Mouse (Mus musculus): ENCODE results near the gene Lrba. TPM values are rescaled to one million over a fixed set of nuclear protein-coding genes. Genes with fewer than 3 reads are reported as not detected.
A peak's percentile ranks its signal among the peaks of the same experiment; 100 is the strongest.

Gene Lrba
- total RNA-seq, 2 experiments from 2014 or later = 12.8 to 16.4 TPM

- peak; percentile 29; the same call in 1 of the 2 replicates for ATAC-seq (replicated peaks; ENCODE audit: poor library complexity)
These were observed 28.6 kb downstream of the Lrba start for GRCm38 (mm10) chr3:86253071-86253470.

DNA sequence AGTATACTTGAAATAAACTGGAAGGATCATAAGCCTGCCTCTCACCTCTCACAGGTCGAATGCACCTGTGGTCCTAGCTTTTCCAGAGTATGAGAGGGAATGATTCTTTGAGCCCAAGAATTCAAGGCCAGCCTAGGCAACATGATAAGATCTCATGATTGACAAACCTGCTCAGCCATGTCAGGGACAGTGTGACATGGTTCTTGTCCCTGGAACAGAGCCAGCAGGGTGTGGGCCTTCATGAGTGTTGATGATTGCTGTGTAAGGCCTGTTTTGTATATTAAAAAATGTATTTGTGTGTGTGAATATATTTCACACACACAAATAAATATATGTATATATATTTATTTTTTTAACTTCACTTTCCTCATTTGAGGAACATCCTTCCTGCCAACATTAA lies 29.3 kb downstream of the Lrba start:
- no peak for ATAC-seq (replicated peaks; ENCODE audit: poor library complexity)

DNA sequence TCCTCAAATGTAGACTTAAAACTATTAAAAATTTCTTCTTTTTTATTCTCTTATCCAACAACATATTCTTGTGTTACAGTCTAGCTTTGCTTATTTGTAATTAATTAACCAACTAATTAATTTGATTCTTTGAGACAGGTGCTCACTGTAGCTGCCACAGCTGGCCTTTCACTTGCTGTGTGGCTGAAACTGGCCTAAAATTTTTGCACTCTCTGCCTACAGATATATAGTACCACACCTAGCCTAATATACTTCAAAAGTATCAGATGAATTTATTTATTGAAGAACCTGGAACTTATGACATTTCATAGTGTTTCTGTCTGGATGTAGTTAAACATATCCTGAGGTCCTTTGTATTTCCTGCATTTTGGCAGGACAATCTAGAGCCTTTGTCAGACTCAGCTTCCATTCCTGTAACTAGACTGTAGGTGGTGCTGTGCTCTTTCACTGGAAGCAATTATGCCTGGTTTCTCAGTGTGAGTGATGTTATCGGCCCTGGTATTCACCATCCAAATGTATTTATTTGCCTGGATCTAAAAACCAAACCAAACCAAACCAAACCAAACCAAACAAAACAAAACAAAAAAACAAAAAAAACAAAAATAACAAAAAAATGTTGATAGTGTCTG lies 43.7 kb downstream of the Lrba start:
- peak; percentile 97 for ATAC-seq (replicated peaks; ENCODE audit: poor library complexity)

DNA sequence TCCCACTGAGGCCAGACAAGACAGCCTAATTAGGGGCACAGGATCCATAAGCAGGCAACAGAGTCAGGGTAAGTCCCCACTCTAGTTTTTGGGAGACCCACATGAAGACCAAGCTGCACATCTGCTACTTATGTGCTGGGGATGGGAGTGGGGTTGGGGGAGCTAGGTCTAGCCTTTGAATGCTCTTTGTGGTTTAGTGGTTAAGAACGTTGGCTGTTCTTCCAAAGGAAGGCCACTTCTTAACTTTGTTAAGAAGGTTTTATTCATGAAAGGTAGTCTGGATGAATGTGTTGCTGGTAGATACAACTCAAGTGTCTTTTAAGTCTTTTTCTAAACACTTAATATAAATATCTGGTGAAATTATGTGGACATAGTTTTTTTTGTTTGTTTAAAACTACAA lies 51.2 kb downstream of the Lrba start:
- ATAC-seq (replicated peaks; ENCODE audit: poor library complexity) = no peak

DNA sequence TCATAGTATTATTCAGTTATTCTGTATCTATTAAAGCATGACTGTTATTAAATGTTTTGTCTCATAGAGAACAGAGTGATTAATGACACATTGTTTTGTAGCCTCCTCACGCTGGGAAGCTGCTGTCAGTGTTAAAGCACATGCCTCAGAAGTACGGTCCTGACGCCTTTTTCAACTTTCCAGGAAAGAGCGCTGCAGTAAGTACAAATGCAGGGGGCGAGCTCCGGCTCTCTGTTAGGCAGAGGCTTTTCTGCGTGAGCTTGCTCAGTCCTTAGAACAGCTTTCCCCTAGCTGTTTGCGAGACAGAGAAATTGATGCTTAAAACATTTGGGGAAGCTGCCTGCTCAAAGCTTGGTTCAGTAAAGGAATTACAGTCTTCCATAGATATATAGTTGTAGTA lies 66.8 kb downstream of the Lrba start:
- ATAC-seq (replicated peaks; ENCODE audit: poor library complexity) = no peak

DNA sequence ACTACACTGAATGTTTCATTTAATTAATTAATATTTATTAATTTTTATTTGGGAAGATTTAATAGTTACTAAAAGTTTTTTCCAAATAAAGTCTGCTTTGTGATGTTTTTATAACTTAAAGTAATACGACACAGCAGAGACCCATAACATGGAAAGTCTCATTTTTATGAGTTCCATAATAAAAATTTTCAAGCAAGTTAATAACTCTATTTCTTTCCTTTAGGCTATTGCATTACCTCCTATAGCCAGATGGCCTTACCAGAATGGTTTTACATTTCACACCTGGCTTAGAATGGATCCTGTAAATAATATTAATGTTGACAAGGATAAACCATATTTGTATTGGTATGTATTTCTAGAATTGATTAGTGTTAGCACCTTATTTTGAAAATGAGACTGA lies 70.4 kb downstream of the Lrba start:
- ATAC-seq (replicated peaks; ENCODE audit: poor library complexity) = no peak

- peak; percentile 79 for ATAC-seq (replicated peaks; ENCODE audit: poor library complexity)
These were observed 71.7 kb downstream of the Lrba start for GRCm38 (mm10) chr3:86296214-86296613.

GRCm38 (mm10) chr3:86308833-86309232 lies 84.4 kb downstream of the Lrba start:
- no peak for ATAC-seq (replicated peaks; ENCODE audit: poor library complexity)

DNA sequence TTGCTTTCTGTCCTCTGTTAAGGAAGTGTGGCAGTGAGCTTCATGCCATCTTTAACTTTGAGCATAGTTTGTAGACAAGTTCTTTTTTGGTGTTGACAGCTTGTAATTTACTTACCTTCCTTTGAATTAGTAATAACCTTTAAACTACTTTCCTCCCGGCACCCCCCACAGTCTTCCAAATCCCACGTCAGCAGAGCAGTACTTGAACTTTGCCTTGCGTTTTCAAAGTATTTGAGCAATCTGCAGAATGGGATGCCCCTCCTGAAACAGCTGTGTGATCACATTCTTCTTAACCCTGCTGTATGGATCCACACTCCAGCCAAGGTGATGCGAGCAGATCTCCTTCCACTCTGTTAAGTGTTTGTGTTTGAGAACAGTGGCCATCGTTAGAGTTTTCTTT lies 85.7 kb downstream of the Lrba start:
- ATAC-seq (replicated peaks; ENCODE audit: poor library complexity) = no peak

DNA sequence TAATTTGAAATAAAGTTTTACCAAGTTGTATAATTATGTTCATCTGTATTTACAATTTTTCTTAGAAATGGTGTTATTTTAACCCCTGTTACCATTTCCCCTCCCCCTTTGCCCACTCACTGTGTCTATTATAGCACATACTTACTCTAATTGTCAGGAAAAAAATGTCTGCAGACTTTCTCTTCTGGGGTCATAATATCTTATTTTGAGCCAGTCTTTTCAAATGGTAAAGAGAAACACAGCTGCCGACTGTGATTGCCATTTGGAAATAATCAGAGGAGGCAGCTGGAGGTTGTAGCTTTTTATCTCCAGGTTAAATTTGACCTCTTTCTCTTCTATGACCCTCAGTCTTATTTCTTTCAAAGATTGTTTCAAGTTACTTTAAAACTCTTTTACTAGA lies 86.9 kb downstream of the Lrba start:
- ATAC-seq (replicated peaks; ENCODE audit: poor library complexity) = no peak

- ATAC-seq (replicated peaks; ENCODE audit: poor library complexity) = peak; percentile 39
These were observed 93.2 kb downstream of the Lrba start for GRCm38 (mm10) chr3:86317636-86318035.

DNA sequence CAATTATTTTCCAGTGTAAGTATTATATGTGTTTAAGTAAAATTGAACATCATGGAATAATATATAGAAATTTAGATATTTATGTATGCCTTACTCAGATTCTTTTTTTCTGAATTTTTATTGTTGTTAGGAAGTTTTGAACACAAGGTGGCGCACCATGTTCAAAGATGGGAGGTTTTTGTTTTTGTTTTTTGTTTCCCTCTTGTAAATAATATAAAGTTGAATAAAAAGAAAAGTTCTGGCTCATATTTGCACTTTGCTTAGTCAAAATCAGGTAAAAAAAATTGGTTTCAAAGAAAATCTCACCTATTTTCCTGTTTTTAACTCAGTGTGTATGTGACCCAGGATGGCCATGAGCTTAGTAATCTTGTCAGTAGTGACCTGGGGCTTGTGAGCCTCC lies 104.1 kb downstream of the Lrba start:
- no peak for ATAC-seq (replicated peaks; ENCODE audit: poor library complexity)

DNA sequence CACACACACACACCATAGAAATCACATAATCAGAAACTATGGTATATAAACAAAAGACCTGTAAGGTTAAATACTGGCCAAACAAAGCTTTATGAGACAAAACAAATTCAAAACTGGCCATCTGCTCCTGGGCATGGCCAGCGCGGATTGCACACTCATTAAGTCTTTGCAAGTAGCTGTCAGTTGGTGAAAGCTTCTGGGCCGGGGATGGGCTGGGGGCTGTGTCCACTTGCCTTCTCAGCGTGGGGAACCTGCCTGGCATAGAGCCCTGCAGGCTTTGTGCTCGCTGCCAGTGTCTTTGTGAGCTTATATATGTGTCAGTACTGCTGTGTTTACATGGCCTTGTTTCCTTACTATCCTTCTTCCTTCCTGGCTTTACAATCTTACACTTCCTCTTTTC lies 118.8 kb downstream of the Lrba start:
- ATAC-seq (replicated peaks; ENCODE audit: poor library complexity) = peak; percentile 44

DNA sequence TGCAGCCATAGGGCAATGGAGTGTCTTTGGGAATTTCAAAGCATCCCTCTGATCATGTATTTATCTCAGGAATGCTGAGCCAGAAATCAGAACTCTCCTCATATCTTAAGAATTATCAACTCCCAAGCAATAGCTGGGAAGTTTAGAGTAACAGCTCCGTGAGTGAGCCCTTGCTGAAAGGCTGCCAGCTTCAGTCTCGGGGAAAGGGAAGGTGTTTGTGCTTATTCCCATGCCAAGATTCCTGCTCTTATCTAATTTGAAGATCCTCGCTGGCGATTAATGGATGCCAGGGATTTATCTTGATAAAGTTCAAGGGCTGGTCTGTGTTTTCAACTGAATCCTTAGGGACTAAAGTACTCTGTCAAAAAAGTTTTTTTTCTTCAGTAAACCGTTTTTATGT lies 138.0 kb downstream of the Lrba start:
- no peak for ATAC-seq (replicated peaks; ENCODE audit: poor library complexity)

- no peak for ATAC-seq (replicated peaks; ENCODE audit: poor library complexity)
These were observed 147.0 kb downstream of the Lrba start for GRCm38 (mm10) chr3:86371466-86371865.

- ATAC-seq (replicated peaks; ENCODE audit: poor library complexity) = no peak
These were observed 150.8 kb downstream of the Lrba start for GRCm38 (mm10) chr3:86375276-86375675.

DNA sequence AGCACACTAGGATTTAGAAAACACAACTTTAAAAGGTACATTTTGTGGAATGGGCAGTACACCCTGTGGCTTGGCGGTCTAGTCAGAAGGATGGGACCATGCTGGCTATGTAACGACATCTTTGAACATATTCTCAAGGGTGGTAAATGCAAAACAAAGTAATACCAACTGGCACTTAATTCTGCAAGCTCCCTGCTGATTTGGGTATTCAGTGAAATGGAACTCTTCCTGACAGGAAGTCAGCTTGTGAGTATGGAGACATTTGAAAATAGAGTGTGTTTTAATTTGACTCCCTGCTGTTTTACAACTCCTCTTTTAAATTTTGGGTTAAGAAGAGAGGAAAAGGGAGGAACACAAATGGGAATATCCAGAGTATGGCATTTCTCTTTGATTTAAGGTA lies 158.1 kb downstream of the Lrba start:
- no peak for ATAC-seq (replicated peaks; ENCODE audit: poor library complexity)

DNA sequence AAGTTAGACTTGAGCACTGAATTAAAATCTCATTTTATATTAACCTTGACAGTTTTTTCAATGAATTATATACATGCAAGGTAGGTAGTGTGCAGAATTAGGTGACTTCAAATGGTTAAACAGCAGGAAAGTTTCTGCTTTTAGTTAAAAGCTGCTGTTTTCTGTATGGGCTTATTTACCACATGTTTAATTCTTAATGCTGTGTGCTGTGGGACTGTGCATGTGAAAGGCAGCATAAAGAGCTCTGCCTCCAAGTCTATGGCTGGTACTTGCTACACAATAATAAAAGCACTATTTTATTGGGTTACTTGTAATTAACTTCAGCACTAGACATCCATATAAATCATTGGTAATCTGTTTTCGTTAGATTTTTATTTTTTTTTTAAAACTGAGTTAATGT lies 160.6 kb downstream of the Lrba start:
- no peak for ATAC-seq (replicated peaks; ENCODE audit: poor library complexity)

DNA sequence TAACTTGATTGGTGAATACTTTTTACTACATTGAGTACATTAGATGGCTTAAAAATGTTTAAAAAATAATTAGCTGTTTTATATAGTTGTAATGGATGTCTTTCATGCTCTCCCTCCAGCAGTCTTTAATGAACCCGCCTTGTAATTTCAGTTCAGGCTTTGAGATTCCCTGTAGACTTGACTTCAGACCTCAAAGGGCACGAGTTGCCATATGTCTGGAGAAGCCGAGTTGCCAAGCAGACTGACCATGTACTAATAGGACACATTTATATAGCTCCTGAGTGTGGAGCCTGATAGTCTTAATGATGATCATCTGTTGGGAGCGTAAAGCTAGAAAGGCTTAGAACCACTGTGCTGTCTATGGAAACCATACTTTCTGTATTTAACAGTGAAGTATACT lies 161.8 kb downstream of the Lrba start:
- ATAC-seq (replicated peaks; ENCODE audit: poor library complexity) = no peak

- peak; percentile 75 for ATAC-seq (replicated peaks; ENCODE audit: poor library complexity)
These were observed 199.3 kb downstream of the Lrba start for GRCm38 (mm10) chr3:86423828-86424227.

GRCm38 (mm10) chr3:86426733-86427132 lies 202.3 kb downstream of the Lrba start:
- ATAC-seq (replicated peaks; ENCODE audit: poor library complexity) = peak; percentile 74

GRCm38 (mm10) chr3:86443497-86443896 lies 219.0 kb downstream of the Lrba start:
- ATAC-seq (replicated peaks; ENCODE audit: poor library complexity) = no peak

- no peak for ATAC-seq (replicated peaks; ENCODE audit: poor library complexity)
These were observed 226.7 kb downstream of the Lrba start for GRCm38 (mm10) chr3:86451211-86451610.

All from megakaryocyte progenitor cell, adult 5-6 weeks (primary cell).